Mouse (Mus musculus) embryonic fibroblast, embryonic 13.5 days (primary cell): ENCODE data around the gene 6430531B16Rik. TPM values are rescaled to one million over a fixed set of nuclear protein-coding genes. Genes with fewer than 3 reads are reported as not detected.

Experiments used
- H3K27ac ChIP-seq: 2 replicates; pipeline ENCODE4 v1.5.1; 2012; ENCODE audit warnings: low read length, control low read depth, inconsistent platforms; ENCODE audit not compliant: insufficient read depth
- H3K4me1 ChIP-seq: 2 replicates; pipeline ENCODE4 v1.6.1; 2011; ENCODE audit warnings: low read length; ENCODE audit not compliant: control insufficient read depth, insufficient read depth
- H3K4me3 ChIP-seq: 2 replicates; pipeline ENCODE4 v1.5.1; 2011; ENCODE audit warnings: mild to moderate bottlenecking, control low read depth, low read length; ENCODE audit not compliant: insufficient read depth
- CTCF ChIP-seq: IDR thresholded peaks from 2 replicates; pipeline ENCODE4 v1.5.1; 2011; ENCODE audit warnings: mild to moderate bottlenecking, control low read depth, low read length, moderate library complexity, borderline replicate concordance; ENCODE audit not compliant: insufficient read depth
- POLR2A ChIP-seq: IDR thresholded peaks from 2 replicates; pipeline ENCODE4 v1.6.1; 2011; ENCODE audit warnings: low read depth, mild to moderate bottlenecking, control low read depth, low read length, moderate library complexity
- polyA plus RNA-seq: library from polyadenylated mRNA; stranded (reverse); fragments of >200 nt; gene quantifications from 2 replicates; pipeline ENCODE4 v1.2.4, GENCODE M21; 2011; ENCODE audit warnings: low read depth; ENCODE audit not compliant: missing spikeins, insufficient read length

6430531B16Rik gene
- polyA plus RNA-seq, 1 experiment = not detected

DNA sequence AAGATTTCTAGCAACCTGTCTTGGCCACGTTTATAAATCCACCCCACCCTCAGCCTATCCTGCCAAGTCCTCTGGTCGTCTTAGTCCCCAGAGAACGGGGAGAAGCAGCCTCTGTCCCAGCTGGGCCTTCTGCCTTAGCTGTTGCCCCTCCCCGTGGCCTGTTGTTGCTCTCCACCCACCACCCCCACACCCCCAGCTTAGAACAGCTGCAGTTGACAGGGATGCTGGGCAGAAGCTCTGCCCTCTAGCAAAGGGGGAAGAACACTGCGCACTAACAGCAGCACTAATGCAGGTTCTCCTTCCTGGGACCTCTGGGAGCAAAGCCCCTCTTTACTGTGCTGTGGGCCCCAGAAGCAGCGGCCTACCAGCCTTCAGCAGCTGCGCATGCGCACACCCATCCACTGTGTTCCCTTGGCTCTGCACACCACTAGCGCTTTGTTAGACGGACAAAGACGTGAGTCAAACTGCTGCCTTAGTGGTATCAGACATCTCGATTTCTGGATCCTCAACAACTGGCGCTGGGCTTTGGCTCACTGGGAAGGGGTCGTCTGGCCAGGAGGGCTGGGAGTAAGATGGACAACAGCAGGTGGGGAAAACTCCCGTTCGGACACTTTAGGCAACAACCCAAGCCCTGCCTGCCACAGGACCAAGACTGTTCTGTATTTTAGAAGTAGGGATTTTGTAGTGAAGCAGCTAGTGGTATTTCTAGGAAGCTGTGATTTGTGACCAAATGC is 37.9 kb downstream of the 6430531B16Rik start:
- Histone ChIP-seq H3K4me3 (no peak overlapping the region), H3K27ac (no peak overlapping the region), H3K4me1 (no peaks in the 10 kb centered on the region)
- no peak for TF ChIP-seq CTCF
- no peak for TF ChIP-seq POLR2A

DNA sequence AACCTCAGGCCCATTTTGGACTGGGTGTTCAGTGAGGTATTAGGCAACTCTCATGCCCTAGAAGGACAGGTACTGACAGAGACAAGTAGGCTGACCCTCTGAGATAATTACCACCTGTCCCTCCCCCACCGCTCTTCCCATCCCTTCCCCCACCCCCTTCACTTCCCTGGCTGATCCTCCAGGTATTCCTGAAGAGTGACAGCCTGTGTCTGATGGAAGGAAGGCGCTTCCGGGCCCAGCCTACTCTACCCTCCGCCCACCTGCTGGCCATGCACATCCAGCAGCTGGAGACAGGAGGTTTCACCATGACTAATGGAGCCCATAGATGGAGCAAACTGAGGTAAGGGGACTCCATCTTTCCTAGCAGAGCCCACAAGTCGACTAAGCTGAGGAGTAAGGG is 40.7 kb downstream of the 6430531B16Rik start:
- TF ChIP-seq POLR2A = no peak
- no peaks in the 10 kb centered on the region for H3K4me1 ChIP-seq
- no peak overlapping the region for H3K4me3 ChIP-seq
- H3K27ac ChIP-seq = no peak overlapping the region

DNA sequence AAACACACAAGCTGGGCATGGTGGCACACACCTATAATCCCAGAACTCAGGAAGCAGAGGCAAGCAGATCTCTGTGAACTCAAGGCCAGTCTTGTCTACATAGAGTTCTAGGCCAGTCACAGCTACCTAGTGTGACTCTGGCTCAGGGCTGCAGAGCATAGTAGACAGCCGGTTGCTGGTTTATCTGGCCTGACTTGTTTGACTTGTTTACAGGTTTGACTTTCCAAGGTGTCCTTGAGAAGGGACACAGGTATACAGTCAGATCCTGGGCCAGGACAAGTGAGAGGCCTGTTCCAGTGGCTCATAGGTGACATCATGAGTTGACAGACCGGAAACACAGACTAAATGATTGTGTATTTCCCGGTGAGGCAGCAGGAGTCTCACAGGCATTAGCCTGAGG is 41.4 kb downstream of the 6430531B16Rik start:
- Histone ChIP-seq H3K4me3 (no peak overlapping the region), H3K4me1 (no peaks in the 10 kb centered on the region), H3K27ac (no peak overlapping the region)
- TF ChIP-seq POLR2A = no peak
- no peak for TF ChIP-seq CTCF

DNA sequence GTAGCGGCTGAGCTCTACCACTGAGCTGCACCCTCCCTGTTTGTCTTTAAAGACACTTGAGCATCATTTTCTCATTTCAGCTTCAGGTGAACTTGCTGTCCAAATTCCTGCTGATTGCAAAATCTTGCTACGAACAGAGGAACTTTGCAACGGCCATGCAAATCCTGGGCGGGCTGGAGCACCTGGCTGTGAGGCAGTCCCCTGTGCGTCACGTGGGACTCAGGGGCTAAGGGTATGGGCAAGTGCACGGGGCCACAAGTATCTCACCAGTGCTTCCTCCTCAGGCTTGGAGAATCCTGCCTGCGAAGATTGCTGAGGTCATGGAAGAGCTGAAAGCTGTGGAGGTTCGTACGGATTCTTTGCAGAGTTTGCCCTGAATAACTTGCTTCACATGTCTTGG is 41.9 kb downstream of the 6430531B16Rik start:
- TF ChIP-seq CTCF = no peak
- no peak for TF ChIP-seq POLR2A
- H3K27ac ChIP-seq = no peak overlapping the region
- H3K4me3 ChIP-seq = no peak overlapping the region
- H3K4me1 ChIP-seq = no peaks in the 10 kb centered on the region

DNA sequence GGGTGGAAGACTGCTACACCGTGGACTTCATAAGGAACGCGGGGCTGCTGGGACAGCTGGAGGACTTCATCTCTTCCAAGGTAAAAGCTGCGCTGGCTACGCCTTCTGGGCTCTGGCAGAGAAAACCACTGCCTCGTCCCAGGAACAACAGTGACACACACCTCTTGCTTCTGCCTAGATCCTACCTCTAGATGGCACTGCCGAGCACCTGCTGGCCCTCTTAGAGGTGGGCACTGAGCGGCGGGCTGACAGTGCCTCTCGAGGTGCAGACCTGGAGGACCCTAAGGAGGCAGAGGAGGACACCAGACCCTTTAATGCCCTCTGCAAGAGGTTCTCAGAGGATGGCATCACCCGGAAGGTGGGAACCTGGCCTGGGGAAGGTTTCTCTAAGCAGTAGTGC is 47.8 kb downstream of the 6430531B16Rik start:
- TF ChIP-seq POLR2A = no peak
- peak; percentile 70; the same call in 1 of the 2 replicates for TF ChIP-seq CTCF
- H3K4me3 ChIP-seq = no peak overlapping the region
- H3K27ac ChIP-seq = no peak overlapping the region
- H3K4me1 ChIP-seq = no peaks in the 10 kb centered on the region

Other genes starting within 250 kb of the 6430531B16Rik start
- 1.0 and 1.3 TPM in 2 replicates for gene Adgra1, start 144.6 kb downstream of the 6430531B16Rik start, polyA plus RNA-seq
- not detected in 2 replicates for gene Kndc1, start 84.1 kb downstream of the 6430531B16Rik start, polyA plus RNA-seq
- gene Utf1, start 35.0 kb downstream of the 6430531B16Rik start, polyA plus RNA-seq = not detected in 2 replicates
- gene Adam8, start 13.8 kb upstream of the 6430531B16Rik start, polyA plus RNA-seq = 9.0 and 17.4 TPM in 2 replicates
- 19.8 and 21.0 TPM in 2 replicates for gene Zfp511, start 57.6 kb upstream of the 6430531B16Rik start, polyA plus RNA-seq
- 29.9 and 38.5 TPM in 2 replicates for gene Tubgcp2, start 57.9 kb upstream of the 6430531B16Rik start, polyA plus RNA-seq
- not detected in 2 replicates for gene Msx3, start 70.3 kb upstream of the 6430531B16Rik start, polyA plus RNA-seq
- gene Caly, start 103.8 kb upstream of the 6430531B16Rik start, polyA plus RNA-seq = not detected in 2 replicates
- not detected in 2 replicates for gene Prap1, start 114.6 kb upstream of the 6430531B16Rik start, polyA plus RNA-seq
- 15.1 and 29.3 TPM in 2 replicates for gene Fuom, start 123.7 kb upstream of the 6430531B16Rik start, polyA plus RNA-seq
- 8.9 and 9.8 TPM in 2 replicates for gene Paox, start 137.0 kb upstream of the 6430531B16Rik start, polyA plus RNA-seq
- gene Echs1, start 137.7 kb upstream of the 6430531B16Rik start, polyA plus RNA-seq = 85.2 and 95.9 TPM in 2 replicates
- 18.0 and 19.7 TPM in 2 replicates for gene Mtg1, start 158.8 kb upstream of the 6430531B16Rik start, polyA plus RNA-seq
- 0.16 TPM in 1 of 2 replicates, not detected in the other for gene Sprn, start 176.1 kb upstream of the 6430531B16Rik start, polyA plus RNA-seq
- not detected in 2 replicates for gene Olfr522, start 186.0 kb upstream of the 6430531B16Rik start, polyA plus RNA-seq
- not detected in 2 replicates for gene Olfr523, start 194.5 kb upstream of the 6430531B16Rik start, polyA plus RNA-seq
- gene Olfr524, start 227.2 kb upstream of the 6430531B16Rik start, polyA plus RNA-seq = not detected in 2 replicates
- gene Cd163l1, start 239.5 kb upstream of the 6430531B16Rik start, polyA plus RNA-seq = not detected in 2 replicates